Mouse (Mus musculus) thymus, adult 2 months (tissue): ENCODE results near the gene Plxdc2. TPM values are rescaled to one million over a fixed set of nuclear protein-coding genes. Genes with fewer than 3 reads are reported as not detected.

Source experiments
- DNase-seq: peaks from one replicate; pipeline ENCODE4 v3.0.0; 2021
- H3K27ac ChIP-seq: fragments of 200-500 bp; 2 replicates; pipeline ENCODE4 v1.5.1; 2012; ENCODE audit warnings: low read length, control low read depth; ENCODE audit not compliant: control insufficient read depth, insufficient read depth
- H3K27me3 ChIP-seq: fragments of 200-500 bp; 2 replicates; pipeline ENCODE4 v1.6.1; 2012; ENCODE audit warnings: mild to moderate bottlenecking, low read length, moderate library complexity, mixed read lengths; ENCODE audit not compliant: control insufficient read depth, insufficient read depth
- H3K36me3 ChIP-seq: fragments of 200-500 bp; 2 replicates; pipeline ENCODE4 v1.6.1; 2012; ENCODE audit warnings: mild to moderate bottlenecking, low read length, moderate library complexity; ENCODE audit not compliant: control insufficient read depth, insufficient read depth
- H3K4me1 ChIP-seq: fragments of 200-500 bp; replicated peaks from 2 replicates; pipeline ENCODE4 v1.6.1; 2012; ENCODE audit warnings: low read length; ENCODE audit not compliant: control insufficient read depth, insufficient read depth
- H3K4me3 ChIP-seq: fragments of 200-500 bp; 2 replicates; pipeline ENCODE4 v1.5.1; 2012; ENCODE audit warnings: mild to moderate bottlenecking, low read length, control low read depth, moderate library complexity; ENCODE audit not compliant: control insufficient read depth, insufficient read depth
- CTCF ChIP-seq: fragments of 200-500 bp; IDR thresholded peaks from 2 replicates; pipeline ENCODE4 v1.5.1; 2012; ENCODE audit warnings: mild to moderate bottlenecking, control low read depth, low read length, moderate library complexity, borderline replicate concordance; ENCODE audit not compliant: control insufficient read depth, poor library complexity, insufficient read depth; ENCODE audit errors: extremely low read depth
- POLR2A ChIP-seq: fragments of 200-500 bp; IDR thresholded peaks from 2 replicates; pipeline ENCODE4 v1.6.1; 2012; ENCODE audit warnings: mild to moderate bottlenecking, low read length, control low read depth, moderate library complexity; ENCODE audit not compliant: control insufficient read depth, poor library complexity, insufficient read depth; ENCODE audit errors: extremely low read depth
- WGBS: fragments of 180-500 bp; shearing (Covaris S2); methylation state at CpG from one replicate; pipeline ENCODE4 v1.1.7; 2018; 5-methylcytosine and 5-hydroxymethylcytosine counted together
- polyA plus RNA-seq: library from polyadenylated mRNA; depleted of rRNA; stranded (reverse); fragments of >200 nt; gene quantifications from 2 replicates; pipeline ENCODE4 v1.2.3, GENCODE M21; 2012

The Plxdc2 gene
- polyA plus RNA-seq, 1 experiment = 14.0 TPM

DNA sequence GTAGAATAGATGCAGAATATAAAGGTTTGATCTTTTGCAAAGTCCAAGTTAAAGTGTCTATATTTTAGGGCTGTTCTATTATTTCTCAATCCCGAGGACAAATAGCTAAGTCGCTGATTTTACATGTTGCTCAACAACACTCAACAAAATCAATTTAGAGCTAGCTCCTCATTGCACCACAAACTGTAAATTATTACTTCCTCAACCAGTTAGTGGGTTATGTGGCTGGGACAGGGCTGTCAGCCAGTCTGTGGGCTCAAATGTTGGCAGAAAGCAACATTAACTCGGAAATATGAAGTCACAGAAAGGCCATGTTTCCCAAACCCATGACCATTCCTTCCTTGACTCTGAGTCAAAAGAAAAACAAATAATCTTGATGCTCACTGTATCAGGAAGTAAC lies 135.1 kb downstream of the Plxdc2 start:
- H3K4me3 ChIP-seq = no peak overlapping the region
- TF ChIP-seq POLR2A (no peak), CTCF (no peak)
- H3K36me3 ChIP-seq = no peaks in the 10 kb centered on the region
- no peak overlapping the region for H3K27ac ChIP-seq
- no peak for DNase-seq
- H3K4me1 ChIP-seq = no peaks in the 10 kb centered on the region
- H3K27me3 ChIP-seq = no peaks in the 10 kb centered on the region
- 17% methylated on average over 3 of the region's 3 CpGs for WGBS

DNA sequence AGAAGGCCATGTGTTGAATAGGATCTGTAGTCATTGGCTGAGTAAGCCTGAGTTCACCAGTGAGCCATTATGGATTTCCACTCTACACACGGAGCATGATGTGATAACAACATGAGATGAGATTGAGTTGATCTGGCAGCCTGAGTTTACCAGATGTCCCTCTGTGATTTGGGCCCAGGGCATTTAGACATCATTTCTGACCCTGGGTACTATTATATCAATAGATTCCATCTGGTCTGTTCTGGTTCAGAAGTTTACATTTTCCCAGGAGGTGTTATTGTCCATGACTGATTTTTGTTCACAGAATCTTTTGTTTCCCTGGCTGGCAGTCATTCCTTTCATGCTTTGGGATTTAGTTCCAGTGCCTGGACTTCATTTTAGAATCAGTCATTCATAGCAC lies 146.7 kb downstream of the Plxdc2 start:
- WGBS = 97% methylated on average over 1 of the region's 1 CpGs
- no peak overlapping the region for H3K4me3 ChIP-seq
- H3K36me3 ChIP-seq = no peaks in the 10 kb centered on the region
- H3K27ac ChIP-seq = no peak overlapping the region
- H3K27me3 ChIP-seq = no peaks in the 10 kb centered on the region
- no peak for TF ChIP-seq POLR2A
- no peak for TF ChIP-seq CTCF
- DNase-seq = no peak
- H3K4me1 ChIP-seq = no peaks in the 10 kb centered on the region

DNA sequence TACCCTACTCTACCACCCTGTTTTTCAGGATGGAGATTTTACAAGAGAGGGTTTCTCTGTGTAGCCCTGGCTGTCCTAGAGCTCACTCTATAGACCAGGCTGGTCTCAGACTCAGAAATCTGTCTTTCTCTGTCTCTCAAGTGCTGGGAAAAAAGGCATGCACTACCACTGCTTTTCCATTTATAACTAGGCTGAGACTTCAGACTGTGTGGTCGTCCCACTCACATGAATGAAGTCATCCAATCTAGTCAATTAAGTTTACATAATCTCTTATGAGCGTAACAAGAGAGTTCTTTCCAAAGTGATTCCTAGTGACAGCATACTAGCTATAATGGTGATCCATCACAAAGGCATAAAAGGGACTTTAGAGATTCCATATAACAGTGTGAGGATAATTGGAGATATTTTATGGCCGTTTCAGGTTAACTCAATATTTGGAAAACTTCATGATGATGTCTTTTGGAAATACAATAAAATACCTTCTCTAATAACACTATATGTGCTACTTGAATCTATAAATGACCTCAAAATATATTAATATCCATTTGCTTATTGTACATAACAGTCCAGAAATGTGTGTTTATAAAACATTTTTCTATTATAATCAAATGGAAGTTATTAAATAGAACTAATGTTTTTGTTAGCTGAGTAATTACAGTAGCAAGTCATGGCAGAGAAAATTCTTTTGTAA lies 151.6 kb downstream of the Plxdc2 start:
- Histone ChIP-seq H3K36me3 (no peaks in the 10 kb centered on the region), H3K27ac (no peak overlapping the region), H3K27me3 (no peaks in the 10 kb centered on the region), H3K4me1 (no peaks in the 10 kb centered on the region), H3K4me3 (no peak overlapping the region)
- no peak for DNase-seq
- TF ChIP-seq CTCF = no peak
- no peak for TF ChIP-seq POLR2A
- WGBS = 96% methylated on average over 3 of the region's 3 CpGs

DNA sequence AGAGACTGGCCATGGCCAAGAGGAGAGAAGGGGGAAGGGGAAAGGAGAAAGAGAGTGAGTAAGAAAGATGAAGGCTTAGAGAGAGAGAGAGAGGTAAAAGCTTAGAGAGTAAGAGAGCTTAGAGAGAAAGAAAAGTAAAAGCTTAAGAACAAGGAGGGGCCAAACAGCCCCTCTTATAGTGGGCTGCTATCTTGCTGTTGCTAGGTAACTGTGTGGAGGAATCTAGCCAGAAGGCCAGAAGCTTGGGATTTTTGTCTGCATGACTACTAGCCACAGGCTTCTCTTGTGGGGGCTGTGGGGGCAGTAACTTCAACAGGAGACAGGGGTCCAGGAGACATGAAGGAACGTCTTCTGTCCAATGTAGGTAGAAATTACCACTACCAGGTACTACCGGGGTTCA lies 162.0 kb downstream of the Plxdc2 start:
- H3K4me3 ChIP-seq = no peak overlapping the region
- DNase-seq = no peak
- no peaks in the 10 kb centered on the region for H3K36me3 ChIP-seq
- TF ChIP-seq POLR2A (no peak), CTCF (no peak)
- H3K27ac ChIP-seq = no peak overlapping the region
- 98% methylated on average over 2 of the region's 2 CpGs for WGBS
- H3K4me1 ChIP-seq = no peaks in the 10 kb centered on the region
- H3K27me3 ChIP-seq = no peaks in the 10 kb centered on the region

DNA sequence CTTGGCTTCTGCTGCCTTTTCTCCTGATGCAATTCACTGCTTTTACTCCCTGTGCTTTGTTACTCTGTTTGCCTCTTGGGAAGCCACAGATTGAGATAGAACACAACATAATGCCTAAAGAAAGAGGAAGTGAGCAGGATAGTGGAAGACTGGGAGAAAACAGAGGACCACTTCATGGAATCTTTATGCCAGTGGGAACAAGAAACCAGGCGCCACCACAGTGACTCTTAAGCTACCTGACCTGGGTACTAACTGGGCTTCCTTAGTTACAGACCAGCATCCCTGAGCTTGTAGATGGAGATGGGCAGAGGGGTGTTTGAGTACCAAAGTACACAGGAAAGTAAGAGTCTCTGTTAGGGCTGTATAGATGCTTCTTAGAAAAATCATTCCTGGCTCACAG lies 167.3 kb downstream of the Plxdc2 start:
- TF ChIP-seq CTCF = no peak
- no peak for TF ChIP-seq POLR2A
- Histone ChIP-seq H3K27ac (no peak overlapping the region), H3K27me3 (no peaks in the 10 kb centered on the region), H3K36me3 (no peaks in the 10 kb centered on the region), H3K4me3 (no peak overlapping the region), H3K4me1 (no peaks in the 10 kb centered on the region)
- DNase-seq = no peak
- WGBS = 100% methylated on average over 1 of the region's 1 CpGs

DNA sequence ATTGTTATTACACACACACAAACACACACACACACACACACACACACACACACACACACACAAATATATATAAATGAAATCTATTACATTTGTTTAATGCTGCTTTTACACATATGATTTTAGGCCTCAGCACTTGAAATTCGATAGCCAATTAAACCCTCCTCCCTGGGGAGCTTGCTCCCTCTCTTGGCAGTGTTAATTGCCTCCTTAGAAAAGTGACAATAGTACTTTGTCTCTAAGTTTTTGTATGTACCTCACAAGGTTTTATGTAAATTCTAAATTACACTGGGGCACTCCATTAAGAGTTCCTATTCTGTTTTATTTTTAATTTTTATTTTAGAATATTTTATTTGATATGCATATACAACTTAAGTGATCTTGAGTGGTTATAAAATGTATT lies 176.1 kb downstream of the Plxdc2 start:
- Histone ChIP-seq H3K27ac (no peak overlapping the region), H3K4me1 (no peaks in the 10 kb centered on the region), H3K27me3 (no peaks in the 10 kb centered on the region), H3K36me3 (no peaks in the 10 kb centered on the region), H3K4me3 (no peak overlapping the region)
- no peak for DNase-seq
- TF ChIP-seq POLR2A (no peak), CTCF (no peak)
- 88% methylated on average over 1 of the region's 1 CpGs for WGBS

DNA sequence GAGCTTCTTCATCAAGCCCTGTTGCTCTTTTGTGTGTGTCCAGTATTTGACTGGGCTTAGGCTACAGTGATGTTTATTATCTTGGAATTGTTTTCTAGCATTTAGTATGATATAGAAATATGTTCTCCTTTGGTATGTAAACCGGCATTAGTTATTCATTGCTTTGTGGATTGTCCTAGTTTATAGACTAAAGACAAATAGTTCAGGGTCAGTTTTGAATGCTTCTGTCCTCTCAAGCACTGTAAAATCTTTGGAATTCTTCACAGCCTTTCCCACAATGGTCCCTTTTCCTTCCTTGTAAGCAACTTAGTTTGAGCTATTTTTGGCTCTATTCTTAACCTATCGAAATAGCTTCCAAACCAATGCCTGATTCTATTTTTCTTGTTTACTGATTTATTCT lies 178.5 kb downstream of the Plxdc2 start:
- H3K27ac ChIP-seq = no peak overlapping the region
- DNase-seq = no peak
- no peaks in the 10 kb centered on the region for H3K4me1 ChIP-seq
- 94% methylated on average over 2 of the region's 2 CpGs for WGBS
- no peak overlapping the region for H3K4me3 ChIP-seq
- no peaks in the 10 kb centered on the region for H3K27me3 ChIP-seq
- H3K36me3 ChIP-seq = no peaks in the 10 kb centered on the region
- TF ChIP-seq CTCF (no peak), POLR2A (no peak)
